Mouse (Mus musculus) forebrain, embryonic 11.5 days (tissue): ENCODE data around the gene Gm27021. TPM values are rescaled to one million over a fixed set of nuclear protein-coding genes. Genes with fewer than 3 reads are reported as not detected.

Experiments used
- ATAC-seq: fragments of 200-750 bp; cut with Nextera tagmentation; replicated peaks from 2 replicates; pipeline ENCODE4 v1.8.0; 2017; ENCODE audit warnings: moderate TSS enrichment; ENCODE audit not compliant: low FRiP score
- DNase-seq: peaks from one replicate; pipeline ENCODE4 v3.0.0-alpha.2; 2017; ENCODE audit warnings: low spot score
- H3K27ac ChIP-seq: fragments of 300-500 bp; sonication (generic); 2 replicates; pipeline ENCODE4 v1.5.1; 2014; ENCODE audit warnings: low read depth, low read length
- H3K27me3 ChIP-seq: fragments of 300-500 bp; sonication (generic); 2 replicates; pipeline ENCODE4 v1.6.1; 2014; ENCODE audit warnings: mild to moderate bottlenecking, low read length, mixed read lengths; ENCODE audit not compliant: control insufficient read depth, insufficient read depth
- H3K36me3 ChIP-seq: fragments of 300-500 bp; sonication (generic); 2 replicates; pipeline ENCODE4 v1.6.1; 2014; ENCODE audit warnings: mild to moderate bottlenecking, low read length, moderate library complexity, mixed read lengths; ENCODE audit not compliant: control insufficient read depth, insufficient read depth
- H3K4me1 ChIP-seq: fragments of 300-500 bp; sonication (generic); replicated peaks from 2 replicates; pipeline ENCODE4 v1.6.1; 2014; ENCODE audit warnings: low read length, mixed read lengths; ENCODE audit not compliant: control insufficient read depth, insufficient read depth
- H3K4me2 ChIP-seq: fragments of 300-500 bp; sonication (generic); 2 replicates; pipeline ENCODE4 v1.6.1; 2014; ENCODE audit warnings: low read depth, mild to moderate bottlenecking, low read length, moderate library complexity, mixed read lengths; ENCODE audit not compliant: severe bottlenecking
- H3K4me3 ChIP-seq: fragments of 300-500 bp; sonication (generic); 2 replicates; pipeline ENCODE4 v1.5.1; 2014; ENCODE audit warnings: low read depth, low read length
- H3K9ac ChIP-seq: fragments of 300-500 bp; sonication (generic); 2 replicates; pipeline ENCODE4 v1.6.1; 2014; ENCODE audit warnings: low read length
- H3K9me3 ChIP-seq: fragments of 300-500 bp; sonication (generic); 2 replicates; pipeline ENCODE4 v1.6.1; 2016; ENCODE audit warnings: low read length, mixed read lengths; ENCODE audit not compliant: control insufficient read depth
- WGBS: fragments of 180-500 bp; shearing (Covaris S2); extraction: QIAGEN DNeasy Blood & Tissue Kit; methylation state at CpG from one replicate; pipeline ENCODE4 v1.1.7; 2014; 5-methylcytosine and 5-hydroxymethylcytosine counted together
- polyA plus RNA-seq: library from polyadenylated mRNA; unstranded; fragments of >200 nt; fragmentation: Nextera tagmentation; extraction: Ambion mirVana; gene quantifications from 2 replicates; pipeline ENCODE4 v1.2.1, GENCODE M21; 2014

Gene Gm27021
- polyA plus RNA-seq, 1 experiment from 2014 or later, result 3.3 TPM

DNA sequence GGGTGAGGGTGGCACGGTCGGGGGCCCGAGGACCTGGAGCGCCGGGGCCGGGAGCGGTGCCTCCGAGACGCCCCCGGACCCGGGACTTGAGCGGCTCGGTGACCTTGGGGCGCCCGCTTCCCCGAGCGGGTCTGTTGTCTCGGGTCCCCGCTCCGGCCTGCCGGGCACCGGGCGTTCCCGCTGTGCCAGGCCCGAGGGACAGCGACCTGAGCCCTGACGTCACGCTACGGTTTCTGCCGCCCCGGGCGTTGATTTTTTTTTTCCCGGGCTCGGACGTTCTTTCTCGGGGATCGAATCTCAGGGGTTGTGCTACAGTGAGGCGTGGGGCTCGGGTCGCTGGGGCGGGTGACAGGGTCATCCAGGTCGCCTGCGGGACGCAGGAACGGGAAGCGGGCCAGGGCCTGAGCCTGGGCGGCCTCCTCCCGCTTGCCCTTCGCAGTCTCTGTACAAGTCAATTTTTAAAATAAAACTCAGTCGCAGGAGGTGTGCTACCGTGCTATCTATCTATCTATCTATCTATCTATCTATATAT, 561 bp upstream of the Gm27021 start, which contains the start of gene Emc8:
Gene Emc8, minus strand, starts transcription at position 200 of the 532 bp plus-strand sequence.
- Histone ChIP-seq H3K9me3 (no peaks in the 10 kb centered on the region), H3K4me3 (peak within 1 kb of the TSS; percentile 69), H3K27ac (peak within 1 kb of the TSS; percentile 54), H3K4me2 (peak within 1 kb of the TSS; percentile 62), H3K4me1 (peaks cover 9% of the 10 kb centered on the region), H3K9ac (peak within 1 kb of the TSS; percentile 94), H3K27me3 (no peaks in the 10 kb centered on the region), H3K36me3 (peaks cover 7% of the 10 kb centered on the region)
- DNase-seq (no peak), ATAC-seq (peak; percentile 0; the same call in 1 of the 2 replicates)
- 1% methylated on average over 48 of the region's 51 CpGs for WGBS

DNA sequence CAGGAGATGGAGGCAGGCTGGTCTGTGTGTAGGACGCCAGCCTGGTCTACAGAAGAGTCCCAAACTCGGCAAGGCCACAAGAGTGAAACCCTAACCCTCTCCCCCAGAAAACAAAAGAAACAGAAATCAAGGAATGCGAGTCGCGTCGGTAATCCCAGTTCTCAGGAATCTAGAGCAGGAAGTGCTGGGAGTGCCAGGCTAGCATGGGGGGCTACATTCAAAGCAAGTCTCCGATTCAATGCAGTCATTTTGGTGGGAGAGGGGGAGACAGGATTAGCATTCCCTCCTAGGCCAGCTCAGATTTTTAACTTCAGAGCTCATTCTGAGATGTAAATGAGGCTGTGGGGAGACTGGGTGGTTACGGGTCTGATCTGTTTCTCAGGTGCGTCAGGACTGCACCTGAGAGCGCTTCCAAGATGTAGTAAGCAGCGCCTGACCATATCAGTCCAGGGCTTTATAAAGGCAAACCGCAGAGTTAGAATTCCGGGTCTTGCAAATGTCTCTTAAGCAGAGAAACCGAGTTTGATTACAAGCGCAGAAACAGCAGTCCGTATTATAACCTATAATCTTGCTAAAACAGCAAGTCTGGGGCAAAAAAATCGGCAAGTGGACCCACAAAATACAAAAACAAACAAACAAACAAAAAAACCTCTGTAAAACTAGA, 940 bp downstream of the Gm27021 start:
- Histone ChIP-seq H3K9ac (peak overlapping the region; percentile 94), H3K27ac (no peak overlapping the region; the same call in 1 of the 2 replicates), H3K4me3 (peak overlapping the region; percentile 69), H3K4me2 (peak overlapping the region; percentile 62), H3K4me1 (peaks cover 9% of the 10 kb centered on the region), H3K27me3 (no peaks in the 10 kb centered on the region), H3K36me3 (0 out of 2 replicates have a peak, but pooled peaks cover 3% of the 10 kb centered on the region), H3K9me3 (no peaks in the 10 kb centered on the region)
- 2% methylated on average over 17 of the region's 17 CpGs for WGBS
- DNase-seq (no peak), ATAC-seq (no peak)

DNA sequence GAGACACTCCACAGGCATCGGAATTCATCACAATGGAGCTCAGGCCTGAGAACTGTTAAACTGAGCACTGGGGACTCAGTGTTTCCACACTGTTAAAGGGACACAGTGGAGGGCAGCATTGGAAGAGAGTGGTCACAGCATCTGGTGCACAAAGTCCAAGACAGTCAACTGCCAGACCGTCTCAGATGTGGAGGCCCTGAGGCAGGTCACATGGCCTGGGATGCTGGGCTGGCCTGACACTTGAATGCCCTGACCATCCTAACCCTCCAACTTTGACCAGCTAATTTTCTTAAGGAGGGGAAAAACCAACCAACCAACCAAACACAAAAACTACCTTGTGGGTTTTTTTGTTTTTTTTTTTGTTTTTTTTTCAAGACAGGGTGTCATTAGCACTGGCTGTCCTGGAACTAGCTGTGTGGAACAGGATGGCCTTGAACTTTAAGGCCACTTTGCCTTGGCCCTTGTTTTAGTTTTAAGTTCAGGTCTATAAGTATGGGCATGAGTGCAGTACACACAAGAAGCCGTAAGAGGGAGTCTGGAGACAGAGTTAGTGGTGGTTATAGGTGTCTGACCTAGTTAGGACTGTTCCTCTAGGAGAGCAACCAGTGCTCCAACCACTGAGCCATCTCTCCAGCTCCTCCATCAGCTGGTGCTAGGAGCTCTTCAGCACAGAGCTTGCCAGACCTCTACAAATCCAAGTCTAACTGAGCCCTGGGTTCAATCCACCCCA, 2.0 kb downstream of the Gm27021 start:
- Histone ChIP-seq H3K36me3 (0 out of 2 replicates have a peak, but pooled peaks cover 3% of the 10 kb centered on the region), H3K4me2 (peak overlapping the region; percentile 62; the same call in 1 of the 2 replicates), H3K4me3 (peak overlapping the region; percentile 69; the same call in 1 of the 2 replicates), H3K9me3 (no peaks in the 10 kb centered on the region), H3K27ac (no peak overlapping the region), H3K4me1 (peaks cover 9% of the 10 kb centered on the region), H3K27me3 (no peaks in the 10 kb centered on the region), H3K9ac (no peak overlapping the region)
- ATAC-seq (no peak), DNase-seq (no peak)
- WGBS, result 74% methylated on average over 3 of the region's 3 CpGs

DNA sequence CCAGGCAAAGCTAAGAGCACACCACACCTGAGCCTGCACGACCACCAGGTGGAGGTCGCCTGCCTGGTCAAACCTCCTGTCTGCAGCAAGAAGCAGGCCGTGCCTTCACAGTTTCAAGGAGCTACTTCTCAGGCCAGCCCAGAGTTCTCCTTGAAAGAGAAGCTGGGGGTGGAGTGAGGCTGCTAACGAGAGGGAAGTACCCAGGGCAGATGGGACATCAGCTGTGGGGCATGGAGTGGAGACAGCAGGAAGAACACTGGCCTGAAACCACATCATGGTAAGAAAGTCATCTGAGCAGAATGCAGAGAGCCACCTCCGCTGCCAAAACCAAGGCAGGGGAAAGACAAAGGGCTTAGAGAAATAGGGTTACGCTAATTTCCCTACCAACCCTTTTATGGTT, 3.3 kb downstream of the Gm27021 start:
- WGBS, result 82% methylated on average over 6 of the region's 6 CpGs
- Histone ChIP-seq H3K27ac (no peak overlapping the region), H3K9me3 (no peaks in the 10 kb centered on the region), H3K4me1 (peaks cover 9% of the 10 kb centered on the region), H3K4me2 (no peak overlapping the region), H3K9ac (no peak overlapping the region), H3K27me3 (no peaks in the 10 kb centered on the region), H3K36me3 (no peaks in the 10 kb centered on the region), H3K4me3 (no peak overlapping the region)
- DNase-seq (no peak), ATAC-seq (no peak)

DNA sequence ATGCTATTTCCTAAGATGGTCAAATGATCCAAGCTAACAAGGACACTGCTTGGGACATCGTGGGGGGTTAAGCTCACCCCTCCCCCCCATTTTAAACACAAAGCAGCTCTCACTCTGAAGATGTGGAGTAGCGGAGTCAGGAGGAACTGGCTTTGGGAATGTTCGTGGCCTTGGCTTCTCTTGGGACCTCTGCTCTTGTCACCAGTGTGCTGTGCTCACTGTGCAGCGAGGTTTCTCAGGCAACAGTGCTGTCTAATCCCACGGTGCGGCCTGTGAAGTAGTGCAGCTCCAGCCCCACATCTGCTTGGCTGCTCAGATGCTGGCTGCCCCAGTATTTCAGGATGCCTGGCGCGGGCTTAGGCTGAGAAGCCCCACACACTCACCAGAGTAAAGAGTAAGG, 10.5 kb downstream of the Gm27021 start:
- no peak overlapping the region for H3K4me3 ChIP-seq
- no peaks in the 10 kb centered on the region for H3K27me3 ChIP-seq
- 91% methylated on average over 8 of the region's 8 CpGs for WGBS
- no peak overlapping the region for H3K4me2 ChIP-seq
- ATAC-seq (no peak), DNase-seq (no peak)
- peaks cover 3% of the 10 kb centered on the region; the same call in 1 of the 2 replicates for H3K36me3 ChIP-seq
- H3K9ac ChIP-seq, result no peak overlapping the region
- no peaks in the 10 kb centered on the region for H3K4me1 ChIP-seq
- no peak overlapping the region for H3K27ac ChIP-seq
- no peaks in the 10 kb centered on the region for H3K9me3 ChIP-seq

DNA sequence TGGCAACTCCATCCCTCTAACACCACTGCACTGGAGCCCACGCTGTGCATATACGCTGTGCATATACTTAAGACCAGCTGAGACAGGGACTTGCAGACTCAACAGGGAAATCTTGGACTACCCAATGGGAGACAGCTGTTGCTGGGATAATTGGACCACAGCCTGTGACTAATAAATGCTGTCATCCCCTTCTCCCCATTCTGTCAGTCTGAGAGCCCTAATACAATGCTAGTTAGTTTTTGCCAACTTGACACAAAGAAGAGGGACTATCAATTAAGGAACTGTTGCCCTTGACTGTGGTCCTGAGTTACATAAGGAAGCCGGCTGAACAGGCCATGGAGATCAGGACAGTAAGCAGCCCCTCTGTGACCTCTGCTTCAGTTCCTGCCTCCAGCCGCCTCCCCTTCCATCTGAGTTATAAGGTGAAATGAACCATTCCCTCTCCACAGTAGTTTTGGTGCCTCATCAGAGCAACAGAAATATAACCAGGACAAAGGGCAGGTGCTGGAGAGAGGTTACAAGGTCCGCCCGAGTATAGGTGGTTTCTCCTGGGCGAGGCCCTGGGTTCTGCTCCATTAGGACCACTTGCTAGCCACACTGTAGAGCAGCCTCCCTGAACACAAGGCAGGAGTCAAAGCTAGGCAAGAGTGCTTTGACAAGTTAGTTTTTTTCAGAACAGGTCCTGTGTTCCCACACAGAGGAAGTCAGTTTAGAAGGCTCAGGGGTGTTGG, 11.4 kb downstream of the Gm27021 start:
- H3K27ac ChIP-seq, result no peak overlapping the region
- H3K4me1 ChIP-seq, result no peaks in the 10 kb centered on the region
- H3K9ac ChIP-seq, result no peak overlapping the region
- no peak overlapping the region for H3K4me2 ChIP-seq
- 91% methylated on average over 7 of the region's 7 CpGs for WGBS
- no peak for DNase-seq
- no peak overlapping the region for H3K4me3 ChIP-seq
- no peak for ATAC-seq
- no peaks in the 10 kb centered on the region for H3K9me3 ChIP-seq
- H3K36me3 ChIP-seq, result peaks cover 3% of the 10 kb centered on the region; the same call in 1 of the 2 replicates
- H3K27me3 ChIP-seq, result no peaks in the 10 kb centered on the region

DNA sequence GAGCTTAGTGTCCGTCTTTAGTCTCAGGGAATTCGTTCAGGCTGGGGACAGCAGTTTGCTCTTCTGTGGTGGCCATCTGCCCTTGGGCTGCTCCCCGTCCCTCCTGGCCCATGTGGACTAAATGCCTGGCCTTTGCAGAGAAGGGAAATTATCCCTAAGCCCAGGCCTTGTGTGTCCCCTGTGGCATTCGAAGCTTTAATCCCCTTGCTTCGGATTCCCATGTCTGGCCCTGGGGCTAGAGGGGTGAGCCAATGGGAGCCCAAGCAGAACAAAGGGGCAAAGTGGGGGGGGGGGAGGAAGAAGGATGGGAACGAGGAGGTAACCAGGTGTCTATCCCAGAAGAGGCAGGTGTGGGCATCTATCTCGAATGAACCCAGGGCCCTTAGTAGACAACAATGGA, 20.3 kb downstream of the Gm27021 start, which contains the start of gene 1190005I06Rik:
Gene 1190005I06Rik, minus strand, starts transcription at position 101 of the 400 bp plus-strand sequence.
- H3K4me1 ChIP-seq, result no peaks in the 10 kb centered on the region
- 32% methylated on average over 7 of the region's 7 CpGs for WGBS
- no peak for ATAC-seq

DNA sequence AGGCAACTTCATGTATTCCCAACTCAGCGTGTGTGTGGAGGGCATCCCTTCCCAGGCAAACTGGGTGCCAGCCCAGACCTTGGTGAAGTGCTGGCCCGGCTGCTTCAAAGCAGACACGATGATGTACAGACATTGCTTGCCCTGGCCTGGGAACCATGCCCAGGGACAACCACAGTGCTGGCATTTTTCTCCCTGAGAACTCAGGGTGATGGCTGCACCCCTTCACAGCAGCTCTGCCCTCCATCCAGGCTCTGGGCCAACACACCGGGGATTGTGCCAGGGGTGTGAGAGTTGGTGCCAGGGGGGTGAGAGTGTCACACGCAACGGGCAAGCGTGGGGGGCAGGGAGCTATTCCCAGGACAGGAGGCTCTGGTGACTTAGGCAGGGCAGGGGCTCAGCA, 23.2 kb downstream of the Gm27021 start:
- DNase-seq (no peak), ATAC-seq (no peak)
- 93% methylated on average over 7 of the region's 7 CpGs for WGBS

More for the DNA sequence above, 20.3 kb downstream of the Gm27021 start, which contains the start of gene 1190005I06Rik:
- H3K9ac ChIP-seq, result no peak within 1 kb of the TSS
- H3K4me3 ChIP-seq, result no peak within 1 kb of the TSS
- H3K9me3 ChIP-seq, result no peaks in the 10 kb centered on the region
- H3K36me3 ChIP-seq, result no peaks in the 10 kb centered on the region
- H3K27ac ChIP-seq, result no peak within 1 kb of the TSS
- H3K27me3 ChIP-seq, result no peaks in the 10 kb centered on the region
- DNase-seq, result no peak
- H3K4me2 ChIP-seq, result no peak within 1 kb of the TSS

More for the DNA sequence above, 23.2 kb downstream of the Gm27021 start:
- Histone ChIP-seq H3K4me2 (no peak overlapping the region), H3K27me3 (no peaks in the 10 kb centered on the region), H3K36me3 (no peaks in the 10 kb centered on the region), H3K27ac (no peak overlapping the region), H3K4me1 (no peaks in the 10 kb centered on the region), H3K9ac (no peak overlapping the region), H3K9me3 (no peaks in the 10 kb centered on the region), H3K4me3 (no peak overlapping the region)
